Mouse (Mus musculus): ENCODE data around the gene Lzic.

DNA sequence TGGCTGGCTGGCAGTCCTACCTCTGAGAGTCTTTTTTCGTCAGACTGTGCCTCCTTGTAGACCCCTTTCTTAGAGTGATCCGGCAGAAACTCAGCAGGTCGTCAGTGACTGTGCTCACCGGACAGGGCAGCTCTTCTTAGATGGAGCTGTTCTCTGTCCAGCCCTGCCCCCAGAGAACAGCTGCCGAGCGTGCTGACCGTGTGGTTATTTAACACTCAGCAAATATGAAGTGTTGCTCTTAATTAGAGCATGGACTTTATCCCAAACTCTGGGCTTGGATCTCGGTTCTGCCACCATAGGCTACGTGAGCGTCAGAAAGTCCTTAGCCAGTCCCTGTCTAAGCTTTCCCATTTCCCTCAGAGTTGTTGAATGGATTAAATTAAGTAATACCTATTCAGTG, 36.2 kb downstream of the Lzic start:
- TF ChIP-seq CTCF (conservative IDR thresholded peaks at IDR 0.05; ENCODE audit: low read length) (no peak), NANOG (IDR thresholded peaks at IDR 0.05; ENCODE audit: borderline replicate concordance, low read length) (no peak), POU5F1 (IDR thresholded peaks at IDR 0.05; ENCODE audit: borderline replicate concordance, low read length) (no peak)
